Mouse (Mus musculus) T-helper 2 cell (primary cell): ENCODE measurements around the gene P2ry6.

Experiments used
- in situ Hi-C: fragments of 300-600 bp; cut with MboI, MseI; formaldehyde crosslinking; loops from one replicate; pipeline ENCODE4 v1.15.1; 2025; ENCODE audit warnings: high pct_unique_total_duplicates

P2ry6 gene

DNA sequence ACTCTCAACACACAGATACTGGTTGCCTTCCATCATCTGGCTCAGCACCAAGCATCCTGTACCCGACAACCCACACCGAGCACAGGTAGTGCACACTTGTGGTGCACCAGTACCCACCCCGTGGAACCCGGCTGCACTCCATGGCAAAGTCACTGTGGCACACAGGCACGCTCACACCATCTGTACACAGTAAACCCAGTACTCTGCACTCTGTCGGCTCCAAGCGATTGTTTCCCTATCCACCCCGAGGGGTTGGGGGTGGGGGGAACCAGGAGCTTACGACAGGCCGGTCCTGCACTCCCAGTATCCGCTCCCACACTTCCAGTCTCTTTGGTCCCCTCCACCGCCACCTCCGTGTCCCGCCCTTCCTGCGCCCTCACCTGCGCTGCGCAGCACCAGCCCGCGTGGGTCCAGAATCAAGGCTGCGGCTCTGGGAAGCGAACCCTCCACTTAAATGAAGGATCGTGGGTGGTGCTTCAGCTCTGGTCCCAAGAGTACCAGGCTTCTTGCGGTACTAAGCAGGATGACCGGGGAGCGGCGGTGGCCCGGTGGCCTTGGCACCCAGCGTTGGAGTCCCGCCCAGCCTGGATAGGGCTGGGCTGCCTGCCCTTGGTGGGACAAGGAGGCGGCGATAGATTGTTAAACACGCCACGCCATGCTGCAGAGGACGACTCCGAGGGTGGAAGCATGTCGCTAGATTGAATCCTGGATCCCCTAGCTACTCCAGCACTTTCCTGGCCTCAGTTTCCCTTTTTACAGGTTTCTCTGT is at the start of gene P2ry6:
Gene P2ry6, minus strand, starts transcription at position 515 of the 769 bp plus-strand sequence.
- in situ Hi-C loops: no loop called here

DNA sequence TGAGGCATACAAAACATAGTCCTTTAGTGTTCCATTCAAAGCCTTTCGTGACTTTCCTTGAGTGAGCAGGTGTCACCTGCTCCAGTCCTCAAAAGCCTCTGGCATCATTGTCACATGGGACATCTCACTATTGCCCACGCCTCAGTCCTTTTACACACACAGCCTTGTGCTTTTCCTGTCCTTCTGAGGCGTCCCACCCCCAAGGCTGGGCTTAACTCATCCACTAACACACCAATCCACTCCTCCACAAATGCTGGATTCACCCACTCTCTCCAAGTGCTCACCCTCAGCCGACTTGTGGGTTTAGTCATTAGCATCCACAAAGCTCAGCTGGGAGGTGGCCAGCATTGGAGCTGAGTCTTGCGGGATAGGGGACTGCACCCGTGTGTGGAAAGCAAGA is 43.0 kb upstream of the P2ry6 start:
- in situ Hi-C loops: no loop called here

DNA sequence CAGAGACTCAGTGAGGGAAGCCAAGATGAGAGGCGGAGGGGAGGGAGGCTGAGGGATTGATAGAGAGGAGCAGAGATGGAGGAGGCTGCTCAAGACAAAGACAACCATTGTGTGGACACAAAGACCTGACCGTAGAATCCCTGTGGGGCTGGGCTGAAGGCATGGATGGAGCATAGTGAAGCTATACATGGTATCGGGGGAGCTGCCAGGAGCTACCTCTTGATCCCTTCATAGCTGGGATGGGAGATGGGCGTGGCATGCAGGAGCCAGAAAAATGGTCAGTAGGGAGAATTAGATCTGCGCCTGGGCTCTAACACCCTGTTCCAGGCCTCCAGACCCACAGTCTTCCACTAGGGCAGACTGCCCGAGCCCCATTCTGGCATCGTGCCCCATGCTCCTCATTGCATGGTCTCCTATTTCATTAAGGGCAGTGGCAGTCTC is 42.6 kb upstream of the P2ry6 start:
- in situ Hi-C loops: no loop called here

DNA sequence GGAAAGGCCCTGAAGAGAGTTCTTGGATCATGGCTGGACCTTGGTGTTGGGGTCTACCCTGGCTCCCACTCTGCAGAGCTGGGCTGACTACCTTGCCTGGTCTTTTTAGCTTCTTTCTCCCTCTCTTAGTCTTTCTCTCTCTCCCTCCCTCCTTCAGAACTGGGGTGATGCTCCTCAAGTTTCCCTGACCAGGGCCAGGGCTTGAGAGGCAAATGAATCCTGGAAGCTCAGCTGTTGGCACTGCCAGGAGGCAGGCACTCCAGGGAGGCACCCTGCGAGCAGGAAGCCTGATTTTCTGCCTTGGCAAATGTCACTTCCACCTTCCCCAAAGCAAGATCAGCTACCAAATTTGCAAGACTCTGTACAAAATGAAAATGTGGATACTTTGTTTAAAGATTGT is 40.5 kb upstream of the P2ry6 start:
- in situ Hi-C loops: no loop called here

DNA sequence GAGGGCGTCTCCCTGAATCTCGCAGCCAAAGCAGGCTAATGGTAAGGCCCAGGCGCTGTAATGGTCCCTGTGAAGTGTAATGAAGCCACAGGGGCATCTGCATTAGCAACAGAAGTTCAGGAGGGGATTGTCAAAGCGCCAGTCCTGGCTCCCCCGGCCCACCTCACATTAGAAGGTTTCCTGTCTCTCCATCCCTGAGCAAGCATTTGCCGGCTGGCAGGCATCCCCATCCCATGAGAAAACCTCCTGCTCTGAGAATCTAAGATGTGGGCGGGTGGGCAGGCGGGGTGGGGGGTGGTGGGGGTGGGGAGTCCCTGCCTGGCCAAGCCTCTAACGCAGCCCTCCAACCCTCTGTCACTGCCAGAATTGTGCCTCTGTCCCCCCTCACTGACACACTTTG is 39.6 kb upstream of the P2ry6 start:
- in situ Hi-C loops: no loop called here

DNA sequence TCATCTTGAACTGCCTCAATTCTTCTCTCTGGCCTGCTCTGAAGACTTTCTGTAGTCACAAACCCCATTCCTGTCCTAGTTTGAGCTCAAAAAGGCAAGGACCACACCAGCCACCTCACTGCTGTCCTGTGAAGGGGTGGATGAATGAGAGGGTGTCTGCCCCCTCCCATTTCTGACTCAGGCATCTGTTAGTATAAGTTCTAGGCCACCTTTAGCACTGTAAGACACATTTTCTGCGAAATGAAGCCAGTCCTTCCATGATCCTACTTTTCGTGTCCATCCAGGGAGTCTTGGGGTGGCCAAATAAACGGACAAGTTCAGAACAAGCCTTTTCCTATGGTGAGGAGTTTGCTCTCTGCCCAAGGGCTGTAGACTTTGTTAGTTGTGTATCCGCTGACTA is 38.1 kb upstream of the P2ry6 start, which contains the start of gene P2ry2:
Gene P2ry2, minus strand, starts transcription at position 326 of the 400 bp plus-strand sequence.
- in situ Hi-C loops: no loop called here

DNA sequence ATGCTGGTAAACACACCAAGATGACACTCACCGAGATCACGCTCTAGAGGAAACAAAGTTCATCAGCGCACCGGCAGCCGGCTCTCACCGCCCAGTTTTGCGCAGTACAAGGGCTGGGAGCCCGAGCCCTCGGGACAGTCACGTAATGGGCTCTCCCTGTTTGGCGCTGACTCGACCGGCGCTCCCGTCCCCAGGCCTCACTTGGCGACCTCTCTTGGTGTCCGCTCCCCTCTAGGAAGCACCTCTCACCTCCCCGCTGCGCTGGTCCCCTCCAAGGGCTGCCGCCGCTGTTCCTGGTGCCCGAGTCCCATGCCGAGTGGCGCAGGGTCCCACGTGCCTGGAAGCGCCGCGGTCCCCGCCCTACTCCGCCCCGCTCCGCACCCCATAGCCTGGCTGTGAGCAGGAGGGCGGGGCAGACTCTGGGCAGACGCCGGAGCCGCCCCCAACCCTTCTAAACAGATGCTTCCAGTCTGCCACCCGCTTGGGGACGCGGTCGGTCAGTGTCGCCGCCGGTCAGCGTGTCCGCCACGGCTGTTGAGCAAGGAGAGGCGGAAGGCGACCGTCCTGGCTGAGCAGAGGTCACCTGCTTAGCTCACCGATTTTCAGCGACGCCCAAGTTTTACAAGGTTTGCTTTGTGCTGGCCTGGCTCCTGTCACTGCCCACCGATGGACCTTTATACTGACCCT is 37.4 kb upstream of the P2ry6 start:
- in situ Hi-C loops: no loop called here

DNA sequence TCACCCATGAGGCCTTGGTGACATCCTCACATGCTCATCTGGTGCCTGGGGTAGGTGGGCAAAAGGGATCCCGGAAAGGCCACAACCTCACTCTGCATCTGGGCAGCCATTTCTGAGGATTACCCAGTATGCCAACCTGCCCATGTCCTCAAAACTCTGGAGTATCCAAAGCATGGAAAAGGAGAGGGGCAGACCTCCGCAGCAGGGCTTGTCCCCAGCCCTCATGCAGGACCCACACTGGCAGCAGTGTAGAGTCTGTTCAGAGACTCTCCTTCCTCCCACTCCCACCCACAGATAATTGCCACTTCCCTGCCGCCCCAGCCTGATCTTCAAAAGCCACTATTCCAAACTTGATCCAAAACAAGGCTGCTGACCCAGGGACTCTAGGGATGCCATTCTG is 36.3 kb upstream of the P2ry6 start:
- in situ Hi-C loops: no loop called here

- in situ Hi-C loops: no loop called here
Observed at GRCm38 (mm10) chr7:101006201-101006600, 31.8 kb upstream of the P2ry6 start.

DNA sequence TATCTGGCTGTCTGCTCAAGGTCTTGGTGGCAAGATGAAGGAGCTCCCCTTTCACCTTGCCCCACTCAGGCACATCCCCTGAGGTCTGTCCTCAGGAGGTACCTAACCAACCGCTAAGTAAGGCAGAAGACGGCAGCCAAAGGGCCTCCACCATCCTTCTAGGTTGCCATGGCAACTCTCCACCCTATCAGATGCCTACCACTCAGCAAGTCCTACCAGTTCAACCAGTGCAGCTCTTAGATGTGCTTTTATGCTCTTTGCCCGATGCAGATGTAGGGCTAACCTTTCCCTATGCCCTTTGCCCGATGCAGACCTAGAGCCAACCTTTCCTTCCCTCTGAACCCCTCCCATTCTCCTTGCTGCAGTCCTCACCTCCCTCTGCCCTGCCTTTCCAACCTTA is 30.7 kb upstream of the P2ry6 start:
- in situ Hi-C loops: no loop called here

GRCm38 (mm10) chr7:101003442-101004326 is 29.2 kb upstream of the P2ry6 start:
- in situ Hi-C loops: no loop called here

DNA sequence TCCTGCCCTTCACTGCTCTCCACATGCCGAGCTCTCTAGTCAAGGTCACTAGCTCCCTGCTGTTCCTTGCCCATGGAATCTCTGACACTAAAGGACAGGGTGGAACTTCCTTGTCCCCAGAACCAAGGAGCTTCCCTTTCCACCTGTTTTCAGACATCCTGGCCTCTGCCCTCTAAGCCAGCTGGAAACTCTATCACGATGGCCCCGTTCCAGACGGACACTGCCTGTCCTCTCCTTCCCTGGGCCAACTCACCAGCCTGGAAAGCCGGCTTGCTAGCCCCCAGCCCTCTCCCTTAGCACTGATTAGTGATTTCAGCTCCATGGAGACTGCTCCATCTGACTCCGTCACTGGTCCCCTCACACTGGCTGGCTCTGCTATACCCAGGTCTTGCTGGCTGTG is 27.8 kb upstream of the P2ry6 start:
- in situ Hi-C loops: no loop called here

DNA sequence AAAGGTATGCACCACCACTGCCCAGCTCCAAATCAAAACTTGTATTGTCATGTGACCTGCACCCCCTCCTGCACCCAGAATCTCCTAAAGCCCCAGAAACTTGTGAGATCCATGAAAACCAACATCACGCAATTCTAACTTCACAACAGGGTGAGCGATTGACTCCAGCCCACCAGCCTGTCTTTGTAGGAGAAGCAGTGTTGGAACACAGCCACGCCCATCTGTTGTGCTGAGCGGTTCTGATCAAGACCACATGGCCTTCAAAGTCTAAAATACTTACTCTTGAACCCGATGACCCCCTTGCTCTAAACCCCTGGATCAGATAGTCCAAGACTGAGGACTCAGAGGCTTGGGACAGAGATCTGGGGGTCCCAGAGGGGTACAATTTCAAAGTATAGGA is 25.2 kb upstream of the P2ry6 start:
- in situ Hi-C loops: no loop called here

DNA sequence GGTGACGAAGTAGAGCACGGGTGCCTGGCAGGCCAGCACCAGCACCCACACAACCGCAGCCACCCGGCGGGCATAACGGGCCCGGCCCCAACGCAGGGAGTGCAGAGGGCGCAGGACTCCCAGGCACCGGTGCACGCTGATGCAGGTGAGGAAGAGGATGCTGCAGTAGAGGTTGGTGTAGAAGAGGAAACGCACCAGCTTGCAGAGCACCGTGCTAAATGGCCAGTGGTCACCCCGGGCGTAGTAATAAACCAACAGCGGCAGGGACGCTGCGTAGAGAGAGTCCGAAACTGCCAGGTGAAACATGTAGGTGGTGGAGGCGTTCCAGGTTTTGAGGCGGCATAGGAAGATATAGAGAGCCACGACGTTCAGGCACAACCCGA is 24.1 kb upstream of the P2ry6 start:
- in situ Hi-C loops: no loop called here

DNA sequence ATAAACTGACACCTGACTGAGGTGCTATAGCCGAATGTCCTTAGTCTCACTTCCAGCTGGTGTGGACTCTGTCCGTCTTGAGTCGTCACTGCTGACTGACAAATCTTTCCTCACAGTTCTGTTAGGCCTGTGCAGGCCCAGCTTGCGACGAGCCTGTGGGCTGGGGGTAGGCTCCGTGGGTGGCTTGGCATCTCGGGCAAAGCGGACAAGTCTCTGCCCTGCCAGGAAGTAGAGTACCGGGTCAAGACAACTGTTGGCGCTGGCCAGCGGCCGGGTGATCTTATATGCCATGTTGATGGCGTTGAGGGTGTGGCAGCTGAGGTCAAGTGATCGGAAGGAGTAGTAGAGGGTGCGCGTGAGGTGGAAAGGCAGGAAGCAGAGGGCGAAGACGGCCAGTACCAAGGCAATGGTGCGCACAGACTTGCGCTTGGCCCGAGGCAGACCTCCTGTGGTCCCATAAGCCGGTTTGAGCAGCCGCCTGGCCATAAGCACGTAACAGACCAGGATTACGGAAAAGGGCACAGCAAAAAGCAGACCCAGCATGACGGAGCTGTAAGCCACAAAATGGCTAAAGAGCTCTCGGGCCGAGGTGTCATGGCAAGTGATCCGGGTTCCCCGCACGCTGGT is 23.6 kb upstream of the P2ry6 start:
- in situ Hi-C loops: no loop called here

DNA sequence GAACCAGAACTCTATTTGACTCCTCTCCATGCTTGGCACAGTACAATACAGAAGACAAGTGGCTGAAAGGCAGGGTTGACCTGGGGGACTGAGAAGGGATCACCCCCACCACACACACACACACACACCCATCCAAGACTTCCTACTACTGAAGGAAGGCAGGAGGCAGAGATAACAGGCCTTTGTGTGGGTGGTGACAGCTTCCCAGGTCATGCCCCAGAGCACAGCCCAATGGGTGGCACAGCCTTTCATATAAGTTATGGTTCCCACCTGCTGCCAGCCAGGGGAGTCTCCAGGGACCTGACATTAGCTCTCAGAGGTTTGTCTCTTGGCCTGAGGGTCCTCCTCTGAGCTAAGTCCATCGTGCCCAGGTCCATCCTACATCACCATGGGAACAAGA is 22.8 kb upstream of the P2ry6 start:
- in situ Hi-C loops: no loop called here

DNA sequence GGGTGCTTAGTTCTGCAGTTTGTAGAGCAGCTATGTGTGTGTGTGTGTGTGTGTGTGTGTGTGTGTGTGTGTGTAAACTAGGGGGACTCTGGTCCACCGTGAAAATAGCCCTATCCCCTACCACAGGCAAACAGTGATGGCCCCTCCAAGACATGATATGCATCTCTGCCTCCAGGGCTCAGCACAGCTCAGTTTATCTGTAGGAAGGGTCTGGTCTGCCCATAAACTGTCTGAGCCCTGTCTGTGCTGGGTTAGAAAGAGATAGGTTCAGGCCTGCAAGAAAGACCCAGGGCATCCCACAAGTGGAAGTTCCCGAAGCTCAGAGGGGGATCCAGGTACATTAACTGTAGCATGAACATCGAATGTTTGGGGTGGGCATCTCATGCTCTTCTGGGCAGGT is 21.5 kb upstream of the P2ry6 start:
- in situ Hi-C loops: no loop called here

DNA sequence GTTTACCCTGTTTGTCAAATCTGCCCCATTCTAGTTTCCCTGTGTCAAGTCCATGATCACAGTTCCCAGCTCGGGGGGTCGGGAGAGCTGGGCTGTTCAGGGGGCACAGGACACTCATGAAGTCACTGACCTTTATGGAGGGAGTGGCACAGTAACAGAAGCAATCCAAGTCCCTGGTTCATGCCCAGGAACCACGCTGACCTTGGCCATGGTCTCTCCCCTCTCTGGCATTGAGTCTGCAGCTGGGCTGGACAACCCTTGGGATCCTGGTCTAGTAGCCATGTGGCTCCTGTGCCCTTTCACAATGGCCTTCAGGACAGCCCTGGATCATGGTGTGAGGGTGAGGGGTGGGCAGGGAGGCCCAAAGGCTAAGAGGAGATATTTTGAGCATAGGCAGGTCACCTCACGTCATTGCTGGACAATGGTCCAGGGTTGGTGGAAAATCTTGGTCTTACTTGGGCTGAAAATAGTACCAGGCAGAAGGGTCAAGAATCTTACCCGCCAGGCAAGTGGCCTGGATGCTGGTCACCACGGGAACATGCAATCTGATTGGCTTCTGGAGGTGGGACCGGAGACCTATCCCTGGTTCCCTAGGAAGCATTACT is 20.9 kb upstream of the P2ry6 start:
- in situ Hi-C loops: no loop called here

DNA sequence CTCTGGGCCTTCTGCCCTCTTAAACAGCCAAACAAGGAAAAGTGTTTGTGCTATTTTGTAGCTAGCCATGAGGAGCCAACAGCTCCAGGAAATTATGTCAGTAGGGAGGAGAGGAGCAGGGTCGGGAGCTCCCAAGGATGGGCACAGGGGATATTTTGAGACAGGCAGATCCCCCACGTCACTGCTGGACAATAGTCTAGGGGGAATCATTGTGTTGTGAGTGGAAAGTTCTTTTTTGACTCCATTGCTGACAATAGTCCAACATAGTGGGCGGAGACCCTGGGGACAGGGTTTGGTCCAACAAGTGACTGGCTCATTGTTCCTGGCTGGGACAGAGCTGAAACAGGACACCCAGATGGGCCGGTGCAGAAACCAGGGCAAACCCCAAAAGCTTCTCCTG is 18.7 kb upstream of the P2ry6 start:
- in situ Hi-C loops: no loop called here

DNA sequence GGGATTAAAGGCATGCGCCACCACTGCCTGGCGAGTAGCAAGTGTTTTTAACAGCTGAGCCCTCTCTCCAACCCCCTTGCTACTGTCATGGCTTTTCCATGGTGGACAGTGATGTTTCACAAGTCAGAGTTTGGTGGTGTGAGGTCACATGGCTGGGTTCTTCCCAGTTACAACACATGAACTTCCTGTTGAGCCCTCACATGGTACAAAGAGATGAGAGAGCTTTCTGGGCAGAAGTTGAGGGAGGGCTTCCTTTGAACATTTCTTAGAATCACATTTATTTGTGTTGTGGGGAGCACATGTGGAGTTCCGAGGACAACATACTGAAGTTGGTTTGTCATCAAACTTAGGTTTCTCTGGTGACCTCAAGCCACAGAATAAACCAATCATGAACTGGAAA is 17.5 kb upstream of the P2ry6 start:
- in situ Hi-C loops: no loop called here

DNA sequence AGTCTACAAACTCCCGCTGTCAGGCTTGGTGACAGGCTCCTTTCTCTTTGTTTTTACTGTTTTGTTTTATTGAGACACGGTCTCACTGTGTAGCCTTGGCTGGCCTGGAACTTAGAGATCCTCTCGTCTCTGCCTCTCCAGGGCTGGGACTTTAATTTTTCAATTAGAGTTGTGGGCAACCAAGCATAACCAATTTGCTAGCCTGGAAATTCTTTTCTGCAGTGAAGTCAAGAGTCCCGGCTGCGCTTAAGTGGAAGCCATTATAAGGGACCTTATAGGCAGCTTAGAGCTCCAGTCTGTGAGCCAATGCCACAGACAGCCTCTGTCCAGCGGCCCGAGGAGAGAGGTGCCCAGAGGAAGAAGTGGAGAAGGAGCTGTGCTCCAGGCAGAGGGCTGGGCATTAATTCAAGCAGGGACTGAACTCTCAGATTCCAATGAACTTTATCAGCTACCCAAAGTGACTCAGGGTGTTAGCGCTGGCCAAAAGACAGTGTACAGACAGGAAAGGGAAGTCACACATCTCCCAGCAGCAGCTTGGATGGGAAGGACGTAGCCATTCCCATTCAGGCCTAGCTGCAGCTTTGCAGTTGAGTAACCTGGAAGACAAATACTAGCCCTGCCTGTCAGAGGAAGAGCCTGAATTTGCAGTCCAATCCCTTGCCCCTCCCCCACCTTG is 16.3 kb upstream of the P2ry6 start:
- in situ Hi-C loops: no loop called here
